ENCODE assay signal across 22 mouse cellular contexts in genomic region chr4:116683957-116684356, GRCm38 (mm10). TPM values are rescaled to one million over a fixed set of nuclear protein-coding genes. Genes with fewer than 3 reads are reported as not detected.
A peak's percentile ranks its signal among the peaks of the same experiment; 100 is the strongest.
DNase-seq lines count a peak whose midpoint lies in the region; ATAC-seq and TF ChIP-seq lines count a peak whose summit lies in the region.
"Had no signal": no experiment of that assay in that cellular context is flagged by ENCODE, and none has a peak within 500 bp of the region (broad histone marks: within the 10 kb centered on the region; RNA-seq: fewer than 3 reads in every experiment).

No protein-coding gene starts in this region.

- TF ChIP-seq EP300 in liver, postnatal 0 days (IDR thresholded peaks at IDR 0.05; ENCODE audit: low read depth), result peak; percentile 63

- H3K4me2 ChIP-seq in liver, embryonic 11.5 days, result peak overlapping the region; percentile 44
- no peak overlapping the region for H3K4me2 ChIP-seq in liver, postnatal 0 days (ENCODE audit: low read depth, low read length)
- H3K4me2 ChIP-seq: forebrain, embryonic 13.5 days; heart, embryonic 15.5 days; hindbrain, embryonic 15.5 days; limb, embryonic 15.5 days had no signal

- no peaks in the 10 kb centered on the region for H3K9me3 ChIP-seq in G1E (replicated peaks)
- no peaks in the 10 kb centered on the region for H3K9me3 ChIP-seq in liver, embryonic 11.5 days (ENCODE audit: control insufficient read depth, low read length)
- H3K9me3 ChIP-seq in liver, postnatal 0 days (ENCODE audit: low read length), result no peaks in the 10 kb centered on the region
- H3K9me3 ChIP-seq: forebrain, embryonic 13.5 days; heart, embryonic 15.5 days; hindbrain, embryonic 15.5 days; limb, embryonic 15.5 days; midbrain, embryonic 10.5 days had no signal

- DNase-seq in G1E (ENCODE audit: low spot score), result peak; percentile 10
- peak; percentile 39 for DNase-seq in c-Kit-negative CD71-positive TER-119-positive erythroid progenitor cells, embryonic 14.5 days (ENCODE audit: low read depth, low spot score)
- no peak for DNase-seq in liver, embryonic 11.5 days (ENCODE audit: low spot score)
- DNase-seq in liver, postnatal 0 days, result no peak
- DNase-seq in layer of hippocampus, adult 8-10 months (ENCODE audit: low spot score in 2 of 2), result no peak
- no peak for DNase-seq in right cerebral cortex, adult 18-20 months
- DNase-seq in gastrocnemius, postnatal 25 days, result no peak
- DNase-seq: adrenal gland, postnatal 36 days; cerebellum, adult 9-10 months; gastrocnemius, adult 2 months; kidney, adult 18-20 months; kidney, postnatal 4 days; layer of hippocampus, adult 9-11 months; right cerebral cortex, postnatal 4 days; thymus, adult 2 months had no signal

- 37% methylated on average over 4 of the region's 4 CpGs for WGBS in liver, embryonic 11.5 days
- WGBS in liver, postnatal 0 days (ENCODE audit: insufficient replicate concordance), result 28% methylated on average over 4 of the region's 4 CpGs

- H3K9ac ChIP-seq in liver, embryonic 11.5 days (ENCODE audit: low read depth, low read length), result no peak overlapping the region
- H3K9ac ChIP-seq in liver, postnatal 0 days (replicated peaks), result no peak overlapping the region
- H3K9ac ChIP-seq: forebrain, embryonic 13.5 days; heart, embryonic 15.5 days; hindbrain, embryonic 15.5 days; limb, embryonic 15.5 days had no signal

- H3K27ac ChIP-seq in liver, embryonic 11.5 days (ENCODE audit: low read depth, low read length), result no peak overlapping the region
- peak overlapping the region; percentile 5; the same call in 1 of the 2 replicates for H3K27ac ChIP-seq in liver, postnatal 0 days (ENCODE audit: low read depth)
- H3K27ac ChIP-seq: heart, embryonic 15.5 days; hindbrain, embryonic 15.5 days; limb, embryonic 15.5 days had no signal

- peak; percentile 65 for ATAC-seq in G1E (ENCODE audit: extremely low read depth, insufficient number of reproducible peaks, low FRiP score, poor library complexity, severe bottlenecking)
- ATAC-seq in liver, embryonic 11.5 days (replicated peaks; ENCODE audit: low FRiP score), result peak; percentile 16; the same call in 1 of the 2 replicates
- no peak for ATAC-seq in liver, postnatal 0 days
- ATAC-seq: forebrain, embryonic 13.5 days; lung, postnatal 0 days had no signal

- H3K36me3 ChIP-seq in G1E (replicated peaks), result peaks cover 20% of the 10 kb centered on the region
- H3K36me3 ChIP-seq in liver, embryonic 11.5 days (ENCODE audit: control insufficient read depth, insufficient read depth, low read length), result peaks cover 4% of the 10 kb centered on the region; the same call in 1 of the 2 replicates
- H3K36me3 ChIP-seq in liver, postnatal 0 days (replicated peaks; ENCODE audit: insufficient read depth, low read length), result peaks cover 10% of the 10 kb centered on the region

- H3K27me3 ChIP-seq in G1E (ENCODE audit: insufficient read depth, low read length), result no peaks in the 10 kb centered on the region
- H3K27me3 ChIP-seq in liver, embryonic 11.5 days (replicated peaks; ENCODE audit: control insufficient read depth, insufficient read depth, low read length), result no peaks in the 10 kb centered on the region
- H3K27me3 ChIP-seq in liver, postnatal 0 days (ENCODE audit: insufficient read depth, low read length), result no peaks in the 10 kb centered on the region
- H3K27me3 ChIP-seq: forebrain, embryonic 13.5 days; heart, embryonic 15.5 days; hindbrain, embryonic 15.5 days; limb, embryonic 15.5 days had no signal

- peaks cover 52% of the 10 kb centered on the region for H3K4me1 ChIP-seq in G1E (ENCODE audit: insufficient read depth, low read depth, low read length)
- H3K4me1 ChIP-seq in liver, embryonic 11.5 days (replicated peaks; ENCODE audit: control insufficient read depth, insufficient read depth, low read length), result peaks cover 30% of the 10 kb centered on the region
- peaks cover 24% of the 10 kb centered on the region for H3K4me1 ChIP-seq in liver, postnatal 0 days (ENCODE audit: insufficient read depth)

- no peak overlapping the region; the same call in 1 of the 2 replicates for H3K4me3 ChIP-seq in G1E (ENCODE audit: low read depth, low read length)
- H3K4me3 ChIP-seq in liver, embryonic 11.5 days (ENCODE audit: low read depth, low read length), result 0 out of 2 replicates have a peak overlapping the region, but pooled peaks have one; percentile 5
- H3K4me3 ChIP-seq in liver, postnatal 0 days (ENCODE audit: low read depth, low read length), result no peak overlapping the region
- H3K4me3 ChIP-seq: forebrain, embryonic 13.5 days; gastrocnemius, adult 2 months; heart, embryonic 15.5 days; hindbrain, embryonic 15.5 days; left cerebral cortex, adult 2 months; limb, embryonic 15.5 days; midbrain, embryonic 10.5 days had no signal

- TF ChIP-seq CTCF in G1E (IDR thresholded peaks at IDR 0.05; ENCODE audit: low read depth, low read length), result no peak
- no peak for TF ChIP-seq CTCF in liver, postnatal 0 days (IDR thresholded peaks at IDR 0.05; ENCODE audit: low read depth)

RNA-seq across cellular contexts. Expression of gene Prdx1, which starts 1.4 kb away (rescaled TPM):
- 113 and 129 TPM in 2 replicates for total RNA-seq in G1E (2014; fragmentation: Nextera tagmentation)
- 298 and 303 TPM in 2 replicates for total RNA-seq in G1E (2017)
- polyA plus RNA-seq in G1E (2012), result 14.8 and 16.1 TPM in 2 replicates
- polyA plus RNA-seq in liver, embryonic 11.5 days (2014; fragmentation: Nextera tagmentation; extraction: Ambion mirVana), result 1,160 and 1,259 TPM in 2 replicates
- 2,167 and 2,192 TPM in 2 replicates for polyA plus RNA-seq in liver, postnatal 0 days (2015; fragmentation: Nextera tagmentation; extraction: Ambion mirVana)
- 100 to 1,000 TPM; 181 to 205 (median 195) TPM for total RNA-seq in layer of hippocampus, adult 8-10 months (2022)
- total RNA-seq in gastrocnemius, postnatal 25 days (2021), result 100 to 1,000 TPM; 229 to 254 TPM

RNA-seq across cellular contexts. Expression of gene Mmachc, which starts 24.2 kb away (rescaled TPM):
- 48.9 and 53.1 TPM in 2 replicates for total RNA-seq in G1E (2014; fragmentation: Nextera tagmentation)
- total RNA-seq in G1E (2017), result 13.9 and 19.6 TPM in 2 replicates
- polyA plus RNA-seq in G1E (2012), result 1.6 and 1.8 TPM in 2 replicates
- 24.2 and 27.4 TPM in 2 replicates for polyA plus RNA-seq in liver, embryonic 11.5 days (2014; fragmentation: Nextera tagmentation; extraction: Ambion mirVana)
- 10.8 and 10.9 TPM in 2 replicates for polyA plus RNA-seq in liver, postnatal 0 days (2015; fragmentation: Nextera tagmentation; extraction: Ambion mirVana)
- 10 to 100 TPM; 15.4 to 20.4 (median 17.5) TPM for total RNA-seq in layer of hippocampus, adult 8-10 months (2022)
- 10 to 100 TPM; 29.1 to 33.9 TPM for total RNA-seq in gastrocnemius, postnatal 25 days (2021)

RNA-seq across cellular contexts. Expression of gene Ccdc163, which starts 24.4 kb away (rescaled TPM):
- total RNA-seq in G1E (2014; fragmentation: Nextera tagmentation) (25.6 and 44.0 TPM in 2 replicates), G1E (2017) (20.4 and 28.5 TPM in 2 replicates)
- polyA plus RNA-seq in G1E (2012), result 2.6 and 4.0 TPM in 2 replicates
- 24.4 and 25.1 TPM in 2 replicates for polyA plus RNA-seq in liver, embryonic 11.5 days (2014; fragmentation: Nextera tagmentation; extraction: Ambion mirVana)
- 6.1 and 8.4 TPM in 2 replicates for polyA plus RNA-seq in liver, postnatal 0 days (2015; fragmentation: Nextera tagmentation; extraction: Ambion mirVana)
- total RNA-seq in layer of hippocampus, adult 8-10 months (2022), result 1 to 10 TPM; 4.9 to 8.9 (median 6.2) TPM
- 1 to 10 TPM; 2.6 to 3.5 TPM for total RNA-seq in gastrocnemius, postnatal 25 days (2021)

RNA-seq across cellular contexts. Expression of gene Akr1a1, which starts 32.5 kb away (rescaled TPM):
- total RNA-seq in G1E (2014; fragmentation: Nextera tagmentation) (361 and 367 TPM in 2 replicates), G1E (2017) (830 and 919 TPM in 2 replicates)
- 138 and 154 TPM in 2 replicates for polyA plus RNA-seq in G1E (2012)
- 449 and 453 TPM in 2 replicates for polyA plus RNA-seq in liver, embryonic 11.5 days (2014; fragmentation: Nextera tagmentation; extraction: Ambion mirVana)
- 320 and 321 TPM in 2 replicates for polyA plus RNA-seq in liver, postnatal 0 days (2015; fragmentation: Nextera tagmentation; extraction: Ambion mirVana)
- total RNA-seq in layer of hippocampus, adult 8-10 months (2022), result 100 to 1,000 TPM; 403 to 423 (median 409) TPM
- 100 to 1,000 TPM; 175 to 184 TPM for total RNA-seq in gastrocnemius, postnatal 25 days (2021)

RNA-seq across cellular contexts. Expression of gene Tesk2, which starts 36.8 kb away (rescaled TPM):
- total RNA-seq in G1E (2014; fragmentation: Nextera tagmentation) (5.1 and 6.6 TPM in 2 replicates), G1E (2017) (4.8 TPM in 2 replicates)
- 1.3 and 1.5 TPM in 2 replicates for polyA plus RNA-seq in G1E (2012)
- 3.1 and 4.3 TPM in 2 replicates for polyA plus RNA-seq in liver, embryonic 11.5 days (2014; fragmentation: Nextera tagmentation; extraction: Ambion mirVana)
- 5.8 and 6.2 TPM in 2 replicates for polyA plus RNA-seq in liver, postnatal 0 days (2015; fragmentation: Nextera tagmentation; extraction: Ambion mirVana)
- total RNA-seq in layer of hippocampus, adult 8-10 months (2022), result 1 to 10 TPM; 4.1 to 5.9 (median 4.7) TPM
- 1 to 10 TPM; 1.3 to 1.5 TPM for total RNA-seq in gastrocnemius, postnatal 25 days (2021)

Comparison
In these comparisons a context has a peak if more than half of its experiments do, and no peak if none do; other contexts are left out.
1. DNase-seq: peak in G1E (single experiment) and c-Kit-negative CD71-positive TER-119-positive erythroid progenitor cells, embryonic 14.5 days (single experiment); none in liver, embryonic 11.5 days (single experiment), liver, postnatal 0 days (single experiment), layer of hippocampus, adult 8-10 months (0 of 2), right cerebral cortex, adult 18-20 months (single experiment) and gastrocnemius, postnatal 25 days (single experiment).